Mouse (Mus musculus) large intestine, adult 2 months (tissue): ENCODE results near the gene Styk1. TPM values are rescaled to one million over a fixed set of nuclear protein-coding genes. Genes with fewer than 3 reads are reported as not detected.
"Not testable (repeated sequence)": the region's sequence is repeated elsewhere in the genome, so short reads cannot be mapped to it uniquely, and the experiment has no call there.

Experiments used
- DNase-seq: peaks from one replicate; pipeline ENCODE4 v3.0.0-alpha.2; 2012; ENCODE audit warnings: low read depth, low spot score
- WGBS: fragments of 180-500 bp; shearing (Covaris S2); methylation state at CpG from one replicate; pipeline ENCODE4 v1.1.7; 2018; 5-methylcytosine and 5-hydroxymethylcytosine counted together
- polyA plus RNA-seq: library from polyadenylated mRNA; depleted of rRNA; stranded (reverse); fragments of >200 nt; gene quantifications from 2 replicates; pipeline ENCODE4 v1.2.3, GENCODE M21; 2012; rRNA removed

Styk1 gene
- polyA plus RNA-seq, 1 experiment, result 40.8 TPM

DNA sequence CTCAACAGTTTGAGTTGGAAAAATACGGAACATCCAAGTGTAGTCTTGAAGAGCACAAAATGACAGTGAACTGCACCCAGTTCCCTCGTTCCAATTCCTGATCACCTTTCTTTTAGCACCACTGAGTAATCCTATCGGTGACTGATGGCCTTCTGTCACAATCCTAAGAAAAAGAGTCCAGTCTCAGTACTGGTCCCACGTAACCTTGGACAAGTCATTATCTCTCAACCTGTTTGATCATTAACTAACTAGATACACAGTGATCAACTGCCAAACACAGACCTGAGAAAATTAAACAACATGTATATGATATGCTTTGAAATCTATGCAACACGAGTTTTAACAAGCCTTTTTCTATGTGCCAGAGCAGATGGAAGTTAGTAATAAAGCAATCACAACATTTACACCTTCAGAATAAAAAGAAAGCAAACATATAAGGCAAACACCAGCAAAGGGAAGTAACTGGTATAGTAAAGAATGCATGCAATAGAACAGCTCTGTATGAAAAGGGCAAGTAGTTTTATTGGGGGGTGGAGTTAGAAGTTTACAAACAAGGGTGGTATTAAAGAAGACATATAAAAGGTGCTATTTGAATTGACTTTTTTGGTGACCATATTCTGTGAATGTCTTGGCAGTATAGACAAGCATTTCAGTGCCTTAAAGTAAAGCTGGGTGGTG lies 58.8 kb downstream of the Styk1 start:
- DNase-seq, result peak; percentile 88
- 31% methylated on average over 5 of the region's 5 CpGs for WGBS

DNA sequence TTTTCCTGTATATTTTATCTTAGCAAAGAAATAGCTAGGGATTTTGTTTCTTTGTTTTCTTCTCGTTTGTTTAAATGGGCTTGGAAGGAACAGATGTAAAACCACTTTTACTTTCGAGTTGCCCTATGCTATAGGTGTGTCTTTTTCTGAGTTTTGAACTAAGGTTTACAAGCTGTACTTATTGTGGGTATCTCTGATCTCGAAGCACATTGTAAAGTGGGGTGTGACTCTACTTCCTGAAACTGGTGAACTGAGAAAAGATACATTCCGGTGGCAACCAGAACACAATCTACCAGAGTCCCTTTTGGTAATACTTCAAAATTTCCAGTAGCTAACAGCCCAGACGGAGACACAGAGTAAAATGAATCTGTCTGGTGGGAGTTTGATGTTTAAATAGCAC lies 59.5 kb downstream of the Styk1 start:
- WGBS, result 25% methylated on average over 5 of the region's 5 CpGs
- peak; percentile 76 for DNase-seq

DNA sequence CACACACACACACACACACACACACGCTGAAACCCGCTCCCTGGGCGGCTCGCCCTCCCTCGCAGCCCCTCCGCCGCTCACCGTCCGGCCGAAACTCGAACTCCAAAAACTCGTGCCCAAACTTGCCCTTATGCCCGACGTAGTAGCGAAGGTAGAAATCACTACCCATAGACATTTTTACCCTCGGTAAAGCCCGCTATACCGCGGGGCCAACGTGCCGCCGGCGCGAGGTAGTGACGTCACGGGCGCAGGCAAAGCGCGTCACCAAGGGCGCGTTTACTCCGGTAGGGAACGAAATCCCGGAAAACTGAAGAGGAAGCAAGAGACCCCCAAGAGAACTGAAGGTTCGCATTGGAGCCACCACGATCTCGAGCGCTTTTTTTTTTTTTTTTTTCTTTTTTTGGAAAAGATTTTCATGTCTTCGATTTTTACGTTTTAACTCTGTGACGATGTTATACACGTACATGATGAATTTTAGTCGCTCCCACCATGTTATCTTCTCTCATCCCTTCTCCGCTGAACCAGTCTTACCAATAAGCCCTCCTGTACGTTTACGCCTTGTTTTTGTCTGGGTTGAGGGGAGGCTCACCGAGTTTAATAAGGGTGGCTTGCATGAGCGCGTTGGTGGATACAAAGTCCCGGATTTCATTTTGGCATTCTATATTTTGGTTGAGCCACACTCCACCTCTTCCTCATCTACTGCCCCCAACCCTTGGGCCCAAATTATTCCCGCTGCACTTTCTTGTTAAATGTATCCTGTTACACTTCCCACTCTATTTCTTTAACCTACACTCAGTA lies 60.2 kb downstream of the Styk1 start, which contains the start of gene Magohb:
Gene Magohb (minus strand): TSS at position 254 of the 798 bp plus-strand sequence.
- 3% methylated on average over 51 of the region's 51 CpGs for WGBS
- DNase-seq, result peak; percentile 42

DNA sequence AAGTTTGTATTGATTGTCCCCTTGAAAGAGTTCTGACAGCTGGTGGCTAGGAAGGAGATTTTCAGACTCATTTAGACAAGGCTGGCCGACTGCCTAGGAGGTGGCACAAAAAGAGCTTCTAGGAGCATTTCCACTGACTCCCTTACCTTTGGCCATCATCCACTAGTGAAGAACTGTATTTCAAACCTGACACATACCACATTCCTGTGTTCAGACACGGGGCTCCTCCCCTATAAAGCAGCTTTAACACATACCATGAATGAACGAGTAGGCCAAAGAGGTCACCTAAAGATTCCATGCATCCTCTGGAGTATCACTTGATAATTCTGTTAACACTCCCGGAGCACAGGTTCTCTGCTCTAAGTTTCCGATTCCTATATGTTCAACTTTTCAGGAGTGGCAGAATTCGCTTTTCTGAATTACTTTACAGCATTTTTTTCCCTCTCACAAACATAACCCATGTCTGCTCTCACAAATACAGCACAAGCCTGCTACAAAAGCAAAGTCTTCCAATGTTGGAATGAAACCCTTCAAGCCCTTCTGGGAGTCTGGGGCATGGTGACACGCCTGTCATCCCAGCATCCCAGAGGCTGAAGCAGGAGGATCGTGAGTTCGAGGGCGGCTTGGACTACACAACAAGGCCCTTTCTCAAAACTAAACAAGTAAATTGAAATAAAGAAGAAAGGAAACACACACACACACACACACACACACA lies 61.0 kb downstream of the Styk1 start:
- 9% methylated on average over 10 of the region's 10 CpGs for WGBS
- DNase-seq, result no peak

GRCm38 (mm10) chr6:131290430-131290829 lies 63.0 kb downstream of the Styk1 start:
- 4% methylated on average over 2 of the region's 2 CpGs for WGBS
- no peak for DNase-seq

GRCm38 (mm10) chr6:131278160-131278559 lies 75.2 kb downstream of the Styk1 start:
- DNase-seq, result not testable (repeated sequence)
- WGBS, result 97% methylated on average over 2 of the region's 2 CpGs

- WGBS, result 64% methylated on average over 4 of the region's 4 CpGs
- DNase-seq, result no peak
Observed at GRCm38 (mm10) chr6:131276659-131277058, 76.7 kb downstream of the Styk1 start.

- 92% methylated on average over 1 of the region's 1 CpGs for WGBS
- DNase-seq, result no peak
Observed at GRCm38 (mm10) chr6:131272311-131272710, 81.1 kb downstream of the Styk1 start.

- no peak for DNase-seq
- 64% methylated on average over 1 of the region's 1 CpGs for WGBS
Observed at GRCm38 (mm10) chr6:131270312-131270711, 83.1 kb downstream of the Styk1 start.

DNA sequence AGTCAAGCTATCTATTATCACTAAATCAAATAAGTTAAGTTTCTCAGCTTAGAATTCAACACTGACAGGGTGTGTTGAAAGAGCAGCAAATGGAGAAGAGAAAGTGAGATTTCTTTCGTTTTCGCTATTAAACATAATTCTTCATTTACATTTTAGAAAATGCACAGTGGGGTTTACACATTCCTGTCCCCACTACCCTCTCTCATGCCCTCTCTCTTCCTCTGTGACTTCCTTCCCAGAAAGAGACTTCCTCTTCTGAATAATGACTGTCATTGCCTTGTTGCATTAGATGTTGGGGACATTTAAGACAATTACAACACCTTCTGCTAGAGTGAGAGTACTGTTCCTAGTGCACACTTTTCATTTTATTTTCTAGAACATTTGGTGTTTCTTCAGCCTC lies 83.8 kb downstream of the Styk1 start:
- WGBS, result 87% methylated on average over 2 of the region's 2 CpGs
- DNase-seq, result no peak

- 78% methylated on average over 5 of the region's 5 CpGs for WGBS
- DNase-seq, result no peak
Observed at GRCm38 (mm10) chr6:131264175-131264574, 89.2 kb downstream of the Styk1 start.

DNA sequence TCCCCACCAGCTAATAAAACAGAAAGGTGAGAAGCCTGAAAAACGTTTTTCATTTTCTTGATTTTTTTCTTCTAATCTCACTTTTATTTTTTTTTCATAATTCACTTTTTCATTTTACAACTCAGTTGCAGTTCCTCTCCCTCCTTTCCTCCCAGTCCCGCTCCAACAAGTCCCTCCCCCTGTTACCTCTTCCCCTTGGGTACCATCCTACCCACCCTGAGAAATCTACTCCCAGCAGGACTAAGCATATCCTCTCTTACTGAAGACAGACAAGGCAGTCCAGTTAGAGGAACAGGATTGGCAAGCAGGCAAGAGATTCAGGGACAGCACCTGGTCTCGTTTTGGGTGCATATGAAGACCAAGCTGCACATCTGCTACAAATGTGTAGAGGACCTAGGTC lies 90.6 kb downstream of the Styk1 start:
- DNase-seq, result no peak
- WGBS, result 56% methylated on average over 3 of the region's 3 CpGs

- WGBS, result 79% methylated on average over 3 of the region's 3 CpGs
- no peak for DNase-seq
Observed at GRCm38 (mm10) chr6:131262009-131262408, 91.4 kb downstream of the Styk1 start.

Other genes starting within 250 kb of the Styk1 start
- gene Klra2, start 106.2 kb downstream of the Styk1 start, polyA plus RNA-seq, result 0.52 and 0.64 TPM in 2 replicates
- gene Magohb, start 60.4 kb downstream of the Styk1 start, polyA plus RNA-seq, result 3.0 and 3.3 TPM in 2 replicates
- gene Ybx3, start 34.9 kb upstream of the Styk1 start, polyA plus RNA-seq, result 67.0 and 76.5 TPM in 2 replicates
- gene 5430401F13Rik, start 132.8 kb upstream of the Styk1 start, polyA plus RNA-seq, result not detected in 2 replicates
- gene Gm6619, start 132.8 kb upstream of the Styk1 start, polyA plus RNA-seq, result not detected in 2 replicates